Mouse (Mus musculus): ENCODE measurements around the gene Rps15a. TPM values are rescaled to one million over a fixed set of nuclear protein-coding genes. Genes with fewer than 3 reads are reported as not detected.

Rps15a gene
- total RNA-seq (2023), result 3,325 TPM

GRCm38 (mm10) chr7:118115877-118116568 is at the start of gene Rps15a:
Gene Rps15a, minus strand, starts transcription at chr7:118116188.

GRCm38 (mm10) chr7:118129430-118130041 is 13.5 kb upstream of the Rps15a start, which contains the start of gene Arl6ip1:
Gene Arl6ip1, minus strand, starts transcription at chr7:118129662.

Other genes starting within 250 kb of the Rps15a start
- gene Arl6ip1, start 13.5 kb upstream of the Rps15a start, total RNA-seq (2023), result 119 TPM
- 244 TPM for gene Smg1, start 127.5 kb upstream of the Rps15a start, total RNA-seq (2023)

Measured in CD4-positive naive resting alpha-beta T cell, adult 76 days (primary cell).